Mouse (Mus musculus): ENCODE data around the gene Atg7. TPM values are rescaled to one million over a fixed set of nuclear protein-coding genes. Genes with fewer than 3 reads are reported as not detected.
A peak's percentile ranks its signal among the peaks of the same experiment; 100 is the strongest.

Gene Atg7
- polyA plus RNA-seq, 1 experiment from 2014 or later = 21.0 TPM

GRCm38 (mm10) chr6:114767710-114768109, 124.8 kb downstream of the Atg7 start:
- H3K9me3 ChIP-seq (replicated peaks) = no peaks in the 10 kb centered on the region
- no peak overlapping the region for H3K9ac ChIP-seq
- no peaks in the 10 kb centered on the region for H3K4me1 ChIP-seq
- WGBS = 53% methylated on average over 2 of the region's 2 CpGs
- no peaks in the 10 kb centered on the region for H3K27me3 ChIP-seq
- no peak overlapping the region for H3K4me3 ChIP-seq (replicated peaks)
- no peak overlapping the region for H3K27ac ChIP-seq (replicated peaks)
- H3K4me2 ChIP-seq (replicated peaks) = no peak overlapping the region
- no peaks in the 10 kb centered on the region for H3K36me3 ChIP-seq
- ATAC-seq (ENCODE audit: insufficient number of reproducible peaks, low FRiP score, low TSS enrichment, low read depth) = no peak

- Histone ChIP-seq H3K27me3 (no peaks in the 10 kb centered on the region), H3K9ac (no peak overlapping the region), H3K4me1 (peaks cover 6% of the 10 kb centered on the region; the same call in 1 of the 2 replicates), H3K4me3 (replicated peaks) (no peak overlapping the region), H3K36me3 (no peaks in the 10 kb centered on the region), H3K4me2 (replicated peaks) (no peak overlapping the region), H3K9me3 (replicated peaks) (no peaks in the 10 kb centered on the region), H3K27ac (replicated peaks) (no peak overlapping the region)
- WGBS = 77% methylated on average over 2 of the region's 2 CpGs
- no peak for ATAC-seq (ENCODE audit: insufficient number of reproducible peaks, low FRiP score, low TSS enrichment, low read depth)
These were observed 127.4 kb downstream of the Atg7 start for GRCm38 (mm10) chr6:114770337-114770736.

- no peak overlapping the region for H3K9ac ChIP-seq
- H3K4me3 ChIP-seq (replicated peaks) = no peak overlapping the region
- no peak for ATAC-seq (ENCODE audit: insufficient number of reproducible peaks, low FRiP score, low TSS enrichment, low read depth)
- peaks cover 6% of the 10 kb centered on the region for H3K4me1 ChIP-seq
- WGBS = 82% methylated on average over 4 of the region's 4 CpGs
- no peaks in the 10 kb centered on the region for H3K9me3 ChIP-seq (replicated peaks)
- no peaks in the 10 kb centered on the region for H3K36me3 ChIP-seq
- no peak overlapping the region for H3K4me2 ChIP-seq (replicated peaks)
- no peak overlapping the region for H3K27ac ChIP-seq (replicated peaks)
- H3K27me3 ChIP-seq = no peaks in the 10 kb centered on the region
These were observed 128.6 kb downstream of the Atg7 start for GRCm38 (mm10) chr6:114771502-114771901.

- no peak for ATAC-seq (ENCODE audit: insufficient number of reproducible peaks, low FRiP score, low TSS enrichment, low read depth)
- H3K27me3 ChIP-seq = no peaks in the 10 kb centered on the region
- peaks cover 25% of the 10 kb centered on the region for H3K4me1 ChIP-seq
- no peak overlapping the region for H3K4me3 ChIP-seq (replicated peaks)
- H3K9me3 ChIP-seq (replicated peaks) = no peaks in the 10 kb centered on the region
- H3K4me2 ChIP-seq (replicated peaks) = no peak overlapping the region
- H3K27ac ChIP-seq (replicated peaks) = no peak overlapping the region
- no peak overlapping the region for H3K9ac ChIP-seq
- H3K36me3 ChIP-seq = no peaks in the 10 kb centered on the region
- WGBS = 52% methylated on average over 5 of the region's 5 CpGs
These were observed 132.3 kb downstream of the Atg7 start for GRCm38 (mm10) chr6:114775210-114775609.

DNA sequence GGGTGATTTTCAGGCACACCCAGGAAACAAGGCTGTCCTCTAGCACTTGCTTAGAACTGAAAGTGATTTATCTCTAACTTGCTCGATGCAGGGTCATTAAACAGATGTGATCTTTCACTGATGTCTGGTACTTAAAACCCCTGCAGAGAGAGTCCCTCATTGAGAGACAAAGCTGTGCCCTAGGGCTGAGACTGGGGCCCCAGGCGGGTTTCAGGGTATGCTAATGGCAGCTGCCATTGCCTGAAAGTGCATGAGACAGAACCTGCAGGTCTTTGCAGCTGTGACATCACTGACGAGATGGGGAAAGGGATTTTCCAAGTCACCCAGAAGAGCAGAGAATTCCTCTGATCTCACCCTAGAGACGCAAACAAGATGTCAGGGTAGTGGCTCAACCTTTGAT, 135.0 kb downstream of the Atg7 start:
- Histone ChIP-seq H3K4me2 (replicated peaks) (no peak overlapping the region), H3K4me3 (replicated peaks) (no peak overlapping the region), H3K9me3 (replicated peaks) (no peaks in the 10 kb centered on the region), H3K36me3 (no peaks in the 10 kb centered on the region), H3K4me1 (peaks cover 50% of the 10 kb centered on the region), H3K9ac (no peak overlapping the region), H3K27ac (replicated peaks) (no peak overlapping the region), H3K27me3 (no peaks in the 10 kb centered on the region)
- no peak for ATAC-seq (ENCODE audit: insufficient number of reproducible peaks, low FRiP score, low TSS enrichment, low read depth)
- 32% methylated on average over 4 of the region's 4 CpGs for WGBS

DNA sequence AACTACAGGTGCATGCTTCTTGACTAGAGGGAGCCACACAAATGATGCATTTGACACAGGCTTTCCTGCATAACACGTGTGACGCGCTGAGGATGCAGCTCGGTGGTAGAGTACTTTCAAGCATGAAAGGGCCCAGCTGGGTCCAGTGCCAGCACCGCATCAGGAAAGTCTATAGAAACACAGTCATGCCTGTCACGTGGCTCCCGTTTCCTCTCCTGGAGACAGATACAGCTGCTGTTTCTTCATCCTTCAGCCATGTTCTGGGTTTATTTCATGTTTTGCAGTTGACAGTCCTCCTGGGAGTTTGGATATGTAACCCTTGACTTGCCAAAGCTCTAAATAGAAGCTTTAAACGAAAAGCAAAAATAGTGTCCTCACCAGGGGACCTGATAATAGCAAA, 135.8 kb downstream of the Atg7 start:
- 48% methylated on average over 8 of the region's 8 CpGs for WGBS
- Histone ChIP-seq H3K9ac (no peak overlapping the region), H3K4me1 (peaks cover 54% of the 10 kb centered on the region), H3K4me3 (replicated peaks) (no peak overlapping the region), H3K27me3 (no peaks in the 10 kb centered on the region), H3K9me3 (replicated peaks) (no peaks in the 10 kb centered on the region), H3K27ac (replicated peaks) (no peak overlapping the region), H3K4me2 (replicated peaks) (no peak overlapping the region), H3K36me3 (no peaks in the 10 kb centered on the region)
- ATAC-seq (ENCODE audit: insufficient number of reproducible peaks, low FRiP score, low TSS enrichment, low read depth) = no peak

DNA sequence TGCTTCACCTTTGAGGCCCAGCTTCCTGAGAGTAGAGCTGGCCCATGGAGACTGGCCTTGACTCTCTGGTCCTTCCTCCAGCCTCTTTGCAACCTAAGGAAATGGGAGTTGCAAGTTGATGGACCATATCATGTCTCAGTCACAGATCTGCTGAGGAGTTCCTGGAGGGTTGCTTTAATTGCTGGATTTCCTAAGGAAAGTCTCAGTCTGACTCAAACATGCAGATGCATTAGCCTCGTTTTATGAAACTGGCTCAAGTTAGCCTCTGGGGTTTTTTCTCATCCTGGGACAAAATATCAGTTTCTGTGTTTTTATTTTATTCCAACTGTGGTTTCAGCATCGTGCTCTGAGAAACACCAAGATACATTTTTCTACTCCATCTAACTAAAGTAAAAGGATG, 137.7 kb downstream of the Atg7 start:
- WGBS = 37% methylated on average over 2 of the region's 2 CpGs
- ATAC-seq (ENCODE audit: insufficient number of reproducible peaks, low FRiP score, low TSS enrichment, low read depth) = no peak
- Histone ChIP-seq H3K36me3 (no peaks in the 10 kb centered on the region), H3K4me2 (replicated peaks) (no peak overlapping the region), H3K27me3 (no peaks in the 10 kb centered on the region), H3K9me3 (replicated peaks) (no peaks in the 10 kb centered on the region), H3K27ac (replicated peaks) (no peak overlapping the region), H3K4me3 (replicated peaks) (no peak overlapping the region), H3K4me1 (peaks cover 48% of the 10 kb centered on the region), H3K9ac (no peak overlapping the region)

GRCm38 (mm10) chr6:114781415-114782240, 138.7 kb downstream of the Atg7 start:
- Histone ChIP-seq H3K36me3 (no peaks in the 10 kb centered on the region), H3K4me2 (replicated peaks) (no peak overlapping the region), H3K27ac (replicated peaks) (peak overlapping the region; percentile 88), H3K9ac (no peak overlapping the region), H3K27me3 (no peaks in the 10 kb centered on the region), H3K9me3 (replicated peaks) (no peaks in the 10 kb centered on the region), H3K4me3 (replicated peaks) (no peak overlapping the region), H3K4me1 (peaks cover 54% of the 10 kb centered on the region)
- ATAC-seq (ENCODE audit: insufficient number of reproducible peaks, low FRiP score, low TSS enrichment, low read depth) = peak; percentile 75
- 19% methylated on average over 11 of the region's 11 CpGs for WGBS

DNA sequence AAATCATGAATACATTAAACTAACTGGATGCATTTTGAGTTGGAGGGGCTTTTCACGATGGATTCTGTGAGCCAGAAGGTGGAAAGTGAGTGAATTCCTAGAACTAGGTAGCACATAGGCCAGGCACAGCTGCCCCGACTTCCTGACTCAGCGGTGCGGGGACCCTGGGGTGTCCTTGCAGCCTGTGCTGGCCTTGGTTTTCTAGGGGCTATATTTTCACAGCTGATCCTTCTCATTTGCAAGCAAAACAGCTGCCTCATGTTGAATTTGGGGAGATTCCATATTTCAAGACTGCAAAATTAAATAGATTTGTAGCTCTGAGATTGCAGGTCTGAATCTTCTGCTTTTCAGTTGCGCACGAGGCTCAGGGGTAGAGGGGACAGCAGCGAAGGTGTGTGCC, 139.6 kb downstream of the Atg7 start:
- H3K9me3 ChIP-seq (replicated peaks) = no peaks in the 10 kb centered on the region
- no peaks in the 10 kb centered on the region for H3K27me3 ChIP-seq
- H3K27ac ChIP-seq (replicated peaks) = peak overlapping the region; percentile 66
- no peak overlapping the region for H3K4me3 ChIP-seq (replicated peaks)
- H3K36me3 ChIP-seq = no peaks in the 10 kb centered on the region
- H3K4me2 ChIP-seq (replicated peaks) = no peak overlapping the region
- ATAC-seq (ENCODE audit: insufficient number of reproducible peaks, low FRiP score, low TSS enrichment, low read depth) = no peak
- 61% methylated on average over 7 of the region's 7 CpGs for WGBS
- peaks cover 51% of the 10 kb centered on the region for H3K4me1 ChIP-seq
- no peak overlapping the region for H3K9ac ChIP-seq

DNA sequence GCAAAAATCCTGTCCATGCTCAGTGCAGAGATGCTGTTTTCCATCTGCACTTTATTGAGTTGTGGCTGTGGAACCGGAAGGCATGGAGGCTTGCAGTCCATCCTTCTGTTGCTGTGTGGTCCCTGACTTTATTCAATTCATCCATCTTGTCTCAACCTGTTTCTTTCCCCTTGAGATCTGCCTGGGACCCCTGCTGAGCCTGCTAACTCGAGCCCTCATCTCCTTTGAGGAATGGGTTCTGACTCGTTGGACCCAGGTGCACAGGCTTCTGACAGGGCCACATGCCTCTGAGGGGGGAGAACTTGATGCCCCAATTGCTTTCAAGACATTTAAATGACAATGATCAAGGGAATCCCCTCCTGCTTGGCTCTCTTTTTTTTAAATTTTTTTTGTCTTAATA, 143.6 kb downstream of the Atg7 start:
- Histone ChIP-seq H3K27me3 (no peaks in the 10 kb centered on the region), H3K4me1 (peaks cover 27% of the 10 kb centered on the region), H3K4me2 (replicated peaks) (no peak overlapping the region), H3K9me3 (replicated peaks) (no peaks in the 10 kb centered on the region), H3K36me3 (no peaks in the 10 kb centered on the region), H3K27ac (replicated peaks) (no peak overlapping the region), H3K4me3 (replicated peaks) (no peak overlapping the region), H3K9ac (no peak overlapping the region)
- WGBS = 31% methylated on average over 3 of the region's 3 CpGs
- no peak for ATAC-seq (ENCODE audit: insufficient number of reproducible peaks, low FRiP score, low TSS enrichment, low read depth)

DNA sequence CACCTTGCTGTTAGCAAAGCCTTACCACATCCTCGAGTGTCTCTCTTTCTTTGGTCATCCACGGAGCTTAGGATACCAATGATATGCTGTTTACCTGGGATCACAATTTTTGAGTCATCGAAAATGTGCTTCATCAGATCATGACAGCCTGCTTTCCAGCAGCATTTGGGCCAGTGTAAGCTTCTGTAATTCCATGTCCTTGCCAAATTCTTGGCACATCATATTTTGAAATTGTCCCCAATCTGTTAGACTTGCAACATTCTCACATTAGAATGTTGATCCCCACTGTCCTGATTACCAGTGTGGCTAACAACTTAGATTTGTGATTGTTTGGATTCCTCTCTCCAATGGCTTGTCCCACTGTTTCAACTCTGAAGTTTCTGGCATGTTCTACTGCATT, 144.7 kb downstream of the Atg7 start:
- 69% methylated on average over 3 of the region's 3 CpGs for WGBS
- Histone ChIP-seq H3K27ac (replicated peaks) (no peak overlapping the region), H3K9me3 (replicated peaks) (no peaks in the 10 kb centered on the region), H3K9ac (no peak overlapping the region), H3K36me3 (no peaks in the 10 kb centered on the region), H3K27me3 (no peaks in the 10 kb centered on the region), H3K4me2 (replicated peaks) (no peak overlapping the region), H3K4me3 (replicated peaks) (no peak overlapping the region), H3K4me1 (peaks cover 15% of the 10 kb centered on the region)
- ATAC-seq (ENCODE audit: insufficient number of reproducible peaks, low FRiP score, low TSS enrichment, low read depth) = no peak

DNA sequence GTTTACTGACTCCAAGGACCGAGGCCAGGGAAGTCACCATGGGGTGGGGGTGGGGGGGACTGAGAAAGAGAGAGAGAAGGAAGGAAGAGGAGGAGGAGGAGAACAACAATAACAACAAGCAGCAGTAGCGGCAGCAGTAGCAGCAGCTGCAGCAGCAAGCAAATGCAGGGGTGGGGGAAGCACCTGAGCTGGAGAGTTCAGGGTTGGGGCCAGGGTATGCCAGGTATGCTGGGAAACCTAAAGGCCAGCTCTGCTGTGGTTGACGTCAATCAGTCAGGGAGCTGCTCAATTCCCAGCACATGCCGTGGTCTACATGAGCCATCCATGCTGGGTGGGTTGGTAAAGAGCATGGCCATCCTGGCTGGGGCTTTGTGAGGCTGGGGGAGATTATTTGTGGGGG, 145.8 kb downstream of the Atg7 start:
- no peaks in the 10 kb centered on the region for H3K27me3 ChIP-seq

More for the DNA sequence above, 145.8 kb downstream of the Atg7 start:
- Histone ChIP-seq H3K27ac (replicated peaks) (no peak overlapping the region), H3K4me2 (replicated peaks) (no peak overlapping the region), H3K4me3 (replicated peaks) (no peak overlapping the region), H3K9ac (no peak overlapping the region), H3K4me1 (peaks cover 9% of the 10 kb centered on the region), H3K9me3 (replicated peaks) (no peaks in the 10 kb centered on the region), H3K36me3 (no peaks in the 10 kb centered on the region)
- ATAC-seq (ENCODE audit: insufficient number of reproducible peaks, low FRiP score, low TSS enrichment, low read depth) = no peak
- WGBS = 75% methylated on average over 4 of the region's 4 CpGs
